Mouse (Mus musculus) bone marrow macrophage, adult 2 months (primary cell): ENCODE results near the gene S100a3.

Experiments used
- CTCF ChIP-seq: IDR thresholded peaks from 2 replicates; pipeline ENCODE4 v1.5.1; 2012; ENCODE audit warnings: low read depth, mild to moderate bottlenecking, low read length, moderate library complexity
- POLR2A ChIP-seq: IDR thresholded peaks from 2 replicates; pipeline ENCODE4 v1.6.1; 2012; ENCODE audit warnings: mild to moderate bottlenecking, low read depth, low read length, borderline replicate concordance

DNA sequence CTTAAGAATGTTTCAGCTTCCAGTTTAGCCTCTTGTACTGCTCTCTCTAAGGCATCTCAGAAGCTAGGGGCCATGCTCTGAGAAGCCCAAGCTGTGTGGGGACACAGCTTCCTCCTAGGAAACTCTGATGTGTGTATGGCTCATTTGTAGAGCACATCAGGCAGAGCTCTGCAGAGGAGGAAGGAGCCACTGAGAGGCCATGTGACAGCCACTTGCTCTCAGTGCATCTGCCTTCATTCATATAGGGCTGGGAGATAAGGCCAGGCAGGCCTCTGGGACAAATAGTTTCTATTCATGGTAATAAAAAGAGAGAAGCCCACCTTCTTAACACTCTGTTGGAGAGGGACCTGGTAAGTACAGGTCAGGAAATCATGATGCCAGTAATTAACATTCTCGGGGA lies 34.1 kb downstream of the S100a3 start:
- TF ChIP-seq CTCF (no peak), POLR2A (no peak)
